Mouse (Mus musculus) ovary, postnatal 10 days (tissue): ENCODE results near the gene 4930579F01Rik.

Experiments used
- DNase-seq: peaks from one replicate; pipeline ENCODE4 v3.0.0; 2022; ENCODE audit warnings: low spot score

Gene 4930579F01Rik

DNA sequence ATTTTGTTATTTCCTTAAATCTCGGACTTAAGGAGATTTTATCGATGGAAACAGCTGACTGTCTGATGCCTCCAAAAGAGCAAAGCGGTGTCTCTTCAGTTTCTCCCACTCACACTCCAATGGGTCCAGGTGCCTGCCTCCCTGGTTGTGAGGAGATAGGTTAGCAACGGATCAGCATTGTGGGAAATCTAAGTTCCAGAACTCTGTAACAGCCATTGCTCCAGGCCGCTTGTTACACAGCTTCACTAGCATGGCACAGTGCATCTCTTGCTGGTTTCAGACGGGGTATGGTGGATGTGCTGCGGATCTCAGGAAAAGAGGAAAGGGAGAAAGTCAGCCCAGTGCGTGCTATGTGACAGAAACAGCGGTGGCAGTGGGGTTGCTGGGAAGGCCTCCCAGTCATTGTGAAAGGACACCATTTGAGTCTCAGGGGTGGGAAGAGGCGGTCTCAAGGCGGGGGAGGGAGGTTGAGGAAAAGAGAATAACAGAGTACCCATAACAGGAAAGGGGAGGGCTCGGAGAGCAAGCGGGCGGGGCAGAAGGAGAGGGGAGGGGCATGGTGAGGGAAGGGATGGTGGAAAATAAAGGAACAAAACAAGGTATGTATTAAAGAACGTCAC, at the start of gene 4930579F01Rik:
Gene 4930579F01Rik, minus strand, starts transcription at position 143 of the 620 bp plus-strand sequence.
- no peak for DNase-seq

DNA sequence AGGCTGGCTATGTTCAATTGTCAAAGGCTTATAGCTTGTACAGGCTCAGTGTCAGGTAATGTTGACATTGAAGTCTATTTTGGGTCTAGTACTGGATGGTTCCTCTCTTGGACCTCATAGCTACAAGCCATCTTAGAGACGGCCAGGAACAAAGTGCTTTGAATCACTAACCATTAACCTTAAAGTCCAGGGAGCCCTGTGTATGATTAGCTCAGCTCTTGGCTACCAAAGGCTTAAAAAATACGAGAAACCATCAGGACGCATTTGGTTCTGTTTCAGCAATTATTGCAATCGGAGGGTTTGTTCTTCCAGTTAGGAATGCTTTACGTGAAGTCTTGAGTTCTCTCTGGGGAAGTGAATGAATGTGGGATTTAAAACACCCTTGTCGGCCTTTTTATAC, 49.3 kb upstream of the 4930579F01Rik start:
- DNase-seq = no peak

DNA sequence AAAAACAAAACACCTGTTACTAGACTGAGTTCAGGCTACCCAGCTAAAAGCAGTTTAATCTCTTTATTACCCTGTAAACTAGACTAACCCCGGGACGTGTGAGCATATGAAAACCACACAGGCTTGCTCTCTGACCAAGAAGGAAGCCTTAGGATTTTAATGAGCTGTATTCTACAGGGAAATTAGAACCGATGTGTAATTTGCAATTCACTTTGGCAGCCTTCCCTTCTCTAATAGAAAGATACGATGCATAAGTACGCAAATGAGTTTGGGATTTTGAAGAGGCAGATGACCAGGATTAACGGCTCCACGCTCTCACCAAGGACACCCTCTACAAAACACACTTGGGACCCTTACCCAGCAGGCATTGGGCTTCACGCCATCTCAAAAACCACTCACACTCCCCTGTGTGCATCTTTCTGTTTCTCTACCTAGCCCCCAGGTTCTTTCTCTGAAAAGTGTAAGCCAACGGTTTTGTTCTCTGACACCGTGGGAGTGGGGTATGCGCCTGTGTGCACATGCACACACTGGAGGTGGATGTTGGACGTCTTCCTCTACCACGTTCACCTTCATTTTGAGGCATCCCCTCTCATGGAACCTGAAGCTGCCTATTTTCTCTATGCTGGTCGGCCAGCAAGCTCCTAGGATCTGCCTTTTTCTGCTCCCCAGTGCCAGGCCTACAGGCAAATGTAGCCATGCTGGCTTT, 48.5 kb upstream of the 4930579F01Rik start:
- DNase-seq = no peak

DNA sequence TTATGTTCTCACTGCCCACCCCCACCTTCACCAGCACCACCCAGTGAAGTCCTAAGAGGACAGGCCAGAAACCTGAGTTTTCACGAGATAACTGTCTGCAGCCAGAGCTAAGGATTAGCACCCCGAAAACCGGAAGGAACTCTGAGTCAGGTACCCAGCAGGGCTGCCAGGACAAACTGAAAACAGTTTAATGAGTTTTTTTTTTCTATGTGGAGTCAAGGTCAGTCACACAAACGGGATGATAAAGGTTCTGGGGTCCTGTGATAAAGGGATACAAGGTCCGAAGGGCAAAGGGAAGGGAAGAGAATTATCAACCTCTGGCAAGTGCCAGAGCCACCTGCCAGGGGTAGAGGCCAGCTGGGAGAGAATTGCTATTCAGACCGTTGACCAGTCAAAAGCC, 47.7 kb upstream of the 4930579F01Rik start:
- no peak for DNase-seq

DNA sequence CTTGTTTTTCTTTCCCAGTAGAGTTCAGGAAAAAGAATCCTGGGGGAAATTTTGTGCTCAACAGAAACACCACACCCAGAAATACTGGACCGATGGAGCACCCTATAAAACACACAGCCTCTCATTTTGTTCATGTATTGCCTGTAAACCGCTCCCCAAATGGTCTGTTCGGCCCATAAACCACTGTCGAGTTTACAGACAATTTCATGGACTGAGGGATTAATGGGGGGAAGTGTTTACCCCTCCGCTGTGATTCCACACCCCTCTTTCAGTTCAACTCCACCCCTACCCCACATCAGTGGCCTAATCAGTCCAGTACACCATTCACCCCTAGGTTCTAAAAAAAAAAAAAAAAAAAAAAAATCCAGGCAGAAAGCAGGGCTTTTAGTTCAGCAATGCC, 47.3 kb upstream of the 4930579F01Rik start:
- DNase-seq = no peak

DNA sequence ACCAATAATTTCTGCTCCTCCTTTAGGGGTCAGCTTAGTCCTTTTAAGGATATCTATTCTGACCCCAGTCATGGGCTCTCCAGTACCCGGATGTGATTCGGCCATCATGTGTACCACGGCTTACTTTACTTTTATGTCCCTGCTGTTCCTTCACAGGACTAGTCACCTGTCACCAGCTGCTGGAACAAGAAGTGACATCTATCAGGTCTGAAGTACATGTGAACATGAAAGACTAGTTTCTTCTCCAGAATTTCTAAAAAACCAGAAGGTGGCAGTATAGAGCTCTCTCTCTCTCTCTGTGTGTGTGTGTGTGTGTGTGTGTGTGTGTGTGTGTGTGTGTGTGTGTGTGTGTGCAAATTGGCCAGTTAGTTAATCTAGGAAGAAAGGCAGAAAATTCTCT, 46.8 kb upstream of the 4930579F01Rik start:
- DNase-seq = no peak

DNA sequence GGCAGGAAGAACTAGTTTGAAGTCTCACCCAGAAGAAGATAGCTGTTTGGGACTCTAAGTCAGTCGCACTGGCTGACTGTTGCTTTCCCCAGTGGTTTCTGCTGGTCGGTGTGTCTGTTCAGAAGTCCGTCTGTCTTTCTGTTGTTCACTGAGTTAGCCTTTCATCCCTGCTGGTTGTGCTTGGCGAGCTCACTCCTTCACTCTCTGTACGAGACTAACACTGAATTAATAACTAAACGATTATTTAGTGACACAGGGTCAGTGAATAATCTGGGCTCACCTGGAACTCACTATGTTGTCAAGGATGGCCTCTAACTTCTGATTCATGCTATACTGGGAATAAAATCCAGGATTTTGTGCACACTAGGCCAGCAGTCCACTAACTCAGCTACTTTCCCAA, 45.8 kb upstream of the 4930579F01Rik start:
- no peak for DNase-seq

DNA sequence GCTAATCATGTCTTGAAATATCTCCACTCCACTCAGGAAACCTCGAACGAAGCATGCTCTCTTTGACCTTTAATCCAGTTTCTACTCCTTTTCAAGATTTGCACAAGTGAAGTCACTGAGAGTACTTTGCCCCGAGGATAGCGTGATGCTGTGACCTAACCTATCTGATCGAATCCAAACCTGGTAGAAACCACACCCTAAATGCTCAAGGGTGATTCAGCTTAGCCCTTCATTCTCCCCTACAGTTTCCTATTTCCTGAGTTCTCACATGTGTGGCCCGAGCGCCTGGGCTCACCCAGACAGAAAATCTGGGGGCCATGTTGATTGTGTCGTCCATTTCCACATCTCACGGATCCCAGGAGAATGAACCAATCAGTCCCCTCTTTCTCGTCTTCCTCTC, 44.4 kb upstream of the 4930579F01Rik start:
- no peak for DNase-seq

DNA sequence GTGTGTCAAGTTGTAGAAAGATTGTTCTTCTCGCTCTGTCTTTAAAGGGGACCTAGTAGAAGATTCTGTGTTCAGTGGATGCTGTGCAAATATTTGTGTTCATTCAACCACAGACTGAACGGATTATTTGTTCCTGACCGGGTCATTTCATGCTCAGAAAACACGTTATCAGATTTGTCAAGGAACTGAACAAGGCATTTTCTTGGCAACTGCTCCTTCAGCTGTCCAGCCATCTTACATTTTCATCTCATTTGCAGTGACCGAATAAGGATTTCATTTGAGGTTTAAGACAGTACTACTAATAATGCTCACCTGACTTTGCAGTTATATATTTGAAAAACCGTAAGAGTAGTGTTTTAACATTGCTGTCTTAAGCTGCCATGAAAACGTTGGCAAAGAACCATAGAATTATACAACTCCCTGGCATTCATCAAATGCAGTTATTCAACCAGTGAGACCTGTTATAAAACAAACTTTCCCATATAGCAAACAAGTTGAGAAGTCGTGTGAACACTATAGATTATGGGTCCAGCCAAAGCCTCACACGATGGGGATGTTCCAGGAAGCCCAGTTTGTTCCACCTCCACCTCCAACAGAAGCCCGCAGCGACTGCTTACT, 43.0 kb upstream of the 4930579F01Rik start:
- DNase-seq = no peak

DNA sequence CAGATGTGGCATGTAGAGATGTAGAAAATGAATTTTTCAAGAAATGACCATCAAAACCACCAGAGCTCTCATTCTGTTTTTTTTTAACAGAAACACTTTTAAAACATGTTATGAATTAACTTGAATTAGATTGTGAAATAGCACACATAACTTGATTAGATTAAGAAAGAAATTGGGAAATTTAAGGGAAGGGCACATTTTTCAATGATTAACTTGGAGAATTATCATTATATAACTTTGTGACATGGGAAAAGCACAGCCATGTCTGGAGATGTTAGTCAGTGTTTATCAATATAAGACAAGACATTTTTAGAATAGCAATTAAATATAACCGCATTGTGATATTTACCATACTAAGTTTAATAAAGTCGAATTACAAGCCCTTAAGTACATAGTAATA, 37.9 kb upstream of the 4930579F01Rik start:
- DNase-seq = no peak

DNA sequence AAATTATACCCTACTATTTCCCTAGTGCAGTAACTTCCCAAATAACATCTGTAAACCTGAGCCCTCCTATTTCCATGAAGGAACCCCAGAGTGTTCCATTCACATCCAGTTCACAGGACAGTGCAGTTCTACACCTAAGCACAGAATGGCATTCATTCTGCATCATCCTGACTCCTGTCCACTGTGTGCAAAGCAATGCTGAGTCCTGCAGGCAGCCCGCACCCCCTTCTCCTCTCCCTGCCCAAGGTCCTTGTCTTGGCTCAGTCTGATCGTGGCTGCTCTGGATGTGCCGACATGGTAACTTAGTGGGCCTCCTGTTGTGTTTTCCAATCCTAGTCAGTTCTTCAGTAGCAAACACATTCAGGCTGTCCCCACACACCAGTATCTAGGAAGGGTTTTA, 36.6 kb upstream of the 4930579F01Rik start:
- DNase-seq = no peak

DNA sequence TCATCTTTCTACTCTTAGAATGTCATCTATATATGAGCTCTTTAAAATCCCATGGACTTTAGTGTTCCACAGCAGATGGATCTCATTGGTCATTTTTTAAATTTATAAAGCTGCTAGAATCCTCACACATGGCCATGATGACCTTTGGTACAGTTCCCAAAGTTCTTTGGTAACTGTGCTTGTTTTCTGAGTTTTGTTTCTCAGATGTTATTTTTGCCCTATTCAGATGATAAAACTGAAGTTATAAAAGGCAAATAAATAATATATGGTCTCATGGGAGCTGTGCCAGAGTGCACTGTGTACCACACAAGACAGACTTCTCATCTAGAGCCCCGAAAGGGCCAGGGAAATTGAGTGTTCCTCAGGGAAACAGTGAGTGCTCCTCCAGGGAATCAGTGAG, 35.8 kb upstream of the 4930579F01Rik start:
- DNase-seq = no peak

DNA sequence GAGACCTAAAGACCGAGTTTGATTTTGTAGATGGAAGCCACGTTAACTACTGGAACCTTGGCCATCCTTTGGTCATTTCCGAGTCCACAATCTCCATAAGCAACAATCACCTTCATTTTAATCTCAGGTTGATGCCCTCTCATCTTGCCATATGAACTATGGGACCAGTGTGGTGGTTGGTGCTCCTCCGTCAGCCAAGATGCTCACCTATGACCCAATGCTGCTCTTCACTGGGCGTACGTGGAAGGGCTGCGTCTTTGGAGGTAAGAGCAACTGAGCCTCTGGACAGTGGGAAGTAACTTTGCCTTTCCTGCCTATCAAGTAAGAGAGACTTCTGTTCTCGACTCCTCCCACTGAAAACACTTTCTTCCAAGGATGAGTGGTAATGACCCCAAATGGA, 34.2 kb upstream of the 4930579F01Rik start:
- DNase-seq = no peak

DNA sequence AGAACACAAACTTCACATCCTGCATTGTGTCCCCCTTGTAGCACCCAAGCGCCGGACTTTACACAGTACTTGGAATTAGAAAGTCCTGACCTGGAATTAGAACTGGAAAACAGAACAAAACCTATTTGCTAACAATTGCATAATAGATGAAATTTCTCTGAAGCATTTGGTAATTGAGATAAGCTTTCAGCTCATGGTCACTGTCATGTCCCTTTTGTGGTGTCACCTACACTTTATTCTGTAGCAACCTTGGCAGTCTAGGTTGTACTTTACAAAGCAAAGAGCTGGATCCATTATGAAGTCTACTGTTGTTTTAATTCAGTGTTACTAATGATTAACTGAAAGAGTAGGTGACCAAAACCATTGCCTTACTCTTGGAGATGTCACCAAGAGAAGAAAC, 33.5 kb upstream of the 4930579F01Rik start:
- DNase-seq = no peak

DNA sequence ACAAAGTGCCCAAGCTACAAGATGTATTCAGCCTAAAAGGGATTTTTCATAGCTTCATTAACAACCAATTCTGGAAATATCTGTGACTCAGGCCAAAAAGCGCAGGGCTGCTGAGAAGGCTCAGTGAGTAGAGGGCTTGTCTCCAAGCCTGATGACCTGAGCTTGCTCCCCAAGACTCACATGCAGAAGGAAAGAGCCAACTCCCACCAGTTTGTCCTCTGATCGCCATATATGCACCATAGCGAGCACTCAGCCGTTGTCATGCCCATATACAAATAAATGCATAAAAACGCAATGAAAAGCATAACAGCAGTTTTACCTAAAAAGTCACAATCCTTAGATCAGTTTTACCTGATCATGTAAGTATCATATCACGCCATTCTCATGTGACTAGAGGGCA, 32.9 kb upstream of the 4930579F01Rik start:
- DNase-seq = no peak

DNA sequence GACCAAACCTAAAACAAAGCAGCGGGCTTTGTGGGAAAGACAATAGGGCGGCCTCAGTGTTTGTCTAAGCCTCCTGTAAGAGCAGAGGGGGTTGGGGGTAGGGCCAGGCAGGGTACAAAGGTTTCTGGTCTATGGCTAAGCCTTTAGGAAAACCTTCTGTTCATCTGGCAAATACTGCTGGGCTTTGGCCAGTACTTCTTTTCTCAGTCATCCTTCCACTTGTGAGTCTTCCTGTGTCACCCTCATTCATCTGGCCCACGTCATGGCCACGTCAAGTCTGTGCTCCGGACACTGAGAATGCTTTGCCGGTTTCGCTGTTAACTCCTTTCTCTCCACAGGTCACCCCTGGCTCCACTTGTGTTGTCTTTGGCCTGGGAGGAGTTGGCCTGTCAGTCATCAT, 32.2 kb upstream of the 4930579F01Rik start:
- no peak for DNase-seq

DNA sequence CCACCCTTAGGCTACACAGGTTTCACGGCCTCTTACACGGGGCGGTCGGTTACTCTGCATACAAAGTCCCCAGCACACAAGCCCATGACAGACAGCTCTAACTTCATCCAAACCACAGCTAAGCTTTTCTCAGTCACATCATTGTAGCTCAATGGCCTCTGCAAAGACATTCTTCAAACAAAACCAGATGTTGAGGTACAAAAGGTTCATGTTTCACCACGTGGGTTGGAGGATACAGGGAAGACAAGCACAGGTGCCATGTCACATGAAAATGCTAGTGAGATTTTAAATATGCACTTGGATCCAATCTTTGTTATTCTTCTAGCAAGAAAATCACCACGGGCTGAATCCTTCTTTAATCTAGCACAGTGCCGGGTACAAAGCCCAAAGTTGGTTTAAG, 31.7 kb upstream of the 4930579F01Rik start:
- DNase-seq = no peak

DNA sequence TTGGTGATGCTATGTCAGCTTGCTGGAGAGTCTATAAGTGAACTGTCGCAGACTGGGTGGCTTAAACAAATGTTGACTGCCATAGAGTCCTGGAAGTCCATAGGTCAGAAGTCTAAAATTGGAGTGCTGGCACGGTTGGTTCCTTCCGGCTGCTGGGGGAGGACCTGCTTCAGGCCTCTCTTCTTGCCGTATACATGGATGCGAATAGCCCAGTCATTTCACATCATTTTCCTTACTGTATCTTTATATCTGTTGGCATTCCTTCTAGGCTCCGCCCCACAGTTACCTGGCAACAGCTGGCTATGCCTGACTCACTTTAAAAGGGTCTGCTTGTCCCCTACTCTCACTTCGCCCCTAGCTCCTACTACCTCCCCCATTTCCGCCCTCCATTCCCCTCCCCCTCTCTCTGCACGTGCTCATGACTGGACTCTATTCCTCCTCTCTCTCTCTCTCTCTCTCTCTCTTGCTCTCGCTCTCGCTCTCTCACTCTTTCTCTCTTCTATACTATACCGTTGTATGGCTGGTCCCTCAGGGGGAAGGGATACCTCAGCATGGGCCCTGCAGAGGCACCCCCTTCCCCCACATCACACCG, 30.8 kb upstream of the 4930579F01Rik start:
- DNase-seq = no peak

DNA sequence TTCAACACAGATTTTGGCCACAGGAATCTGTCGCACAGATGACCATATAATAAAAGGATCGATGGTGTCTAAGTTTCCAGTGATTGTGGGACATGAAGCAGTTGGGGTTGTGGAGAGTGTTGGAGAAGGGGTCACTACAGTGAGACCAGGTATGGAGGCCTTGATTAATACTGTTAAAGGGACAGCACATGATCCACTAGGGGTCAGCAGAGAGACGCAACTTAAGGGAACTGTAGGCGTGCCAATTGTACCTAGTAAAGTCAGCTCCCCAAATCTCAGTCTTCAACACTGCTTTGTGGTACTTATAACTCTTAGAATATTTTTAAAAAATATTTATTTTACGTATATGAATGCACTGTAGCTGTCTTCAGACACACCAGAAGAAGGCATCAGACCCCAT, 29.3 kb upstream of the 4930579F01Rik start:
- DNase-seq = no peak

DNA sequence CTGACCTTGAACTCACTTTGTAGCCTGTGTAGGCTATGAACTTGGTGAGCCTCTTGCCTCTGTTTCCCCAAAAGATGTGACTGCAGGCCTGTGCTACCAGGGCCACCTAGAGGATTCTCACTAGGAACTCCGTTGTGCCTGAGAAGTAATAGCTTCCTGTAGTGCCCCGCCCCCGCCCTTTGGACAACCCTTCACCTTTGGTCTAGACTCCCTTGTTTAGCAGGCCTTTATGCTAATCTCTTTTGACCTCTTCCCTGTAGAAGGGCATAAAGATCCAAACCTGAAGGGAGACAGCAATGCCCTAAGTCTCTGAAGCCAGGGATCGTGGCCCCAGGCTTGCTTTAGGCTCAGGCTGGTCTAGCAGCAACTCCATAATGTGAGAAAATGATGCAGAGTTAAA, 28.9 kb upstream of the 4930579F01Rik start:
- DNase-seq = no peak

DNA sequence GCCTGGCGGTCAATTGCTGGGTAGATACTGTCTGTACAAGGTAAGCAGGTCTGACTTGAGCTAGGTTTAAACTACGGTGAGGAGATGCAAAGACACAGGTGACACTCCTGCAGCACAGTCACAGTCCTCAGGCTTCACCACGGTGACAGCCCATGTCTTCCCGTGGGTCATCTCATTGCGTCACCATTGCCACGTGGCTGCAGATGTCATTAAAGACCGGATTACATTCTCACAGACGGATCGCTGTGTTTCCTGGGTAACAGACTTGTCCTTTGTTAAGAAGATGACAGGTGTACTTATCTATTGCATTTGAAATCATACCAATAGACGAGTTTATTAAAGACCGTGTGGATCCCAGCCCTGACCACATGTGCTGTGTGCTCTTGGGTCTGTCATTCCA, 27.5 kb upstream of the 4930579F01Rik start:
- DNase-seq = no peak

DNA sequence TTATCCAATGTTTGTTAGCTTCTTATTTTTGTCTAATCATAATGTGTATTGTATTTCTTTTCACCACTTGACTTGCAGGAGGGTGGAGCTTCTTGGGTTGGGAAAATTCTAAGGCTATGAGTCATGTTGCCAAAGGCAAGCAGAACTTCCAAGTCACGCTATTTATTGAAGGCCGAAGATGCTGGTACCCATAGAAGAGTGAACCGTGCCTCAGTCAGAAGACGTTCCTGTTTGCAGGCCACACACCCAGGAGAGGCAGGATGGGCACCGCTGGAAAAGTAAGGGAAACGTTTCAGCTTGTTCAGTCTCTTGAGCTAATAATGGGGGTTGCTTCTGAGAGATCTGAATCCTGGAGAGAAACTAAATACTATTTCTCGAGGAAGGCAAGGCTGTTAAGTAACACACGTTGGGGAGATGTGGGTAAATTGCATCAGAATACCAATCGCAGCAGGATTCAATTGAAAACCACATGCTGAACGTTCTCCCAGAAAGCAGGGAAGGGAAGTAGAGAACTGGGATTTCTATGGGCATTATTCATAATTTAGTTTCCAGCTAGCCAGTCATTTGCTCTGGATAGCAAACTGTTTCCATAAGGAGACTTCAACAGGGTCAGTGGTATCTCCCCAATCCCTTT, 24.1 kb upstream of the 4930579F01Rik start, which contains the start of gene Adh7:
Gene Adh7, plus strand, starts transcription at position 130 of the 634 bp plus-strand sequence.
- DNase-seq = no peak

DNA sequence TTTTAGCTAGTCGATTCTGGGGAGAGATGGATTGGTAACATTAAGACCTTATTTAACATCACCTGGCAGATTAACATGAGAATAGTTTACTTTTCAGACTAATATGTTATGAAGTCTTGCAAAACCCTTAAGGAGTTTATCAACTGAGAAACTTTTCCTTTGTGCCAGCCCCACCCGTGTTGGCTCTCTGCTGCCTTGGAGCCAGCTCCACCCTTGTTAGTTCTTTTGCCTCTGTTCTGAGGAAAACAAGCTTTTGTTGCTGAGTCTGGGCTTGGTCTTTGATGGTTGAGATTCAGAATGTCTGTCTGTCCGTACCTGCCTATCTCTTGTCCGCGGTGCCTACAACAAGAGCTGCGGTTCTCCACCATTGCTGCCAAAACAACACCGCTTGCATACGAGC, 22.5 kb upstream of the 4930579F01Rik start:
- no peak for DNase-seq
